Mouse (Mus musculus): ENCODE measurements around the gene Akr1c18. TPM values are rescaled to one million over a fixed set of nuclear protein-coding genes. Genes with fewer than 3 reads are reported as not detected.

Gene Akr1c18
- total RNA-seq, 2 experiments from 2014 or later = not detected

DNA sequence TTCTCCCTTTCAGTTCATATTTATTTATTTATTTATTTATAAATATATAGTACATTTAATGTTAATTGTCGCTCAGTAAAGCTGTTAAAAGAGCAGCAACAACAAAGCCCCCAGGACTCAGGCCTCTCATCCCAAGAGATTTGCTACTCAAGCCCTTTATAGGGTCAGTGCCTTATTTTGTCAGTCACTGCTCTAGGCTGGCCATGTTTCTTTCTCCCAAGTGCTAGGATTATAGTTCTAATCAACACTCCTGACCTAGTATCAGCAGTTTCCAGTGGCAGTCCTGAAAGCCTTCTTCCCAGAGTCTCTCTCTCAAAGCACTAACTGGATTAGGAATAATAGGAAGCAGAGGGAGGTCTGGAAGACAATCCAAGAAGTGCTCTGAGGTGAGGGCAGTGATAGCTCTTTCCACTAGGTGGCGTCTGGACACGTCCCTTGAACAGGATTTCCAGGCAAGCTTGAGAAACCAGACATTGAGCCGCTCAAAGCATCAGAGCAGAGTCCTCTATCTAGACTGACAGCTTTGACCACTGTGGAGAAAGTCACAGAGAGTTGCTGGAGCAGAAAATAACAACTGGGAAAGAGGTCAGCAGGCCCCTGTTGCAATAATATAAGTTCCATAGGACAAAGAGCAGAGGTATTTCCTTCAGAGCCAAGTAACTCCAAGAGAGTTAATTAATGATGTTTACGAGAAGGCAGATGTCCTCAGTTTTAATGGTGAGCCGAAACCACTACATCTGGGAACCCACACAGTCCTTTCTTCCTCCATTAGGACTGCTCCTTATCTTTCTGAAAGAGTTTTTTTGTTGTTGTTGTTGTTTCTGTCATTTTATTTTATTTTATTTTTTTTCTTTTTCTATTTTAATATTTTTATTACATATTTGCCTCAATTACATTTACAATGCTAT, 39.9 kb downstream of the Akr1c18 start:
- ATAC-seq (replicated peaks; ENCODE audit: low FRiP score, poor library complexity, severe bottlenecking) = 0 out of 2 replicates have a peak, but pooled peaks have one; percentile 52

DNA sequence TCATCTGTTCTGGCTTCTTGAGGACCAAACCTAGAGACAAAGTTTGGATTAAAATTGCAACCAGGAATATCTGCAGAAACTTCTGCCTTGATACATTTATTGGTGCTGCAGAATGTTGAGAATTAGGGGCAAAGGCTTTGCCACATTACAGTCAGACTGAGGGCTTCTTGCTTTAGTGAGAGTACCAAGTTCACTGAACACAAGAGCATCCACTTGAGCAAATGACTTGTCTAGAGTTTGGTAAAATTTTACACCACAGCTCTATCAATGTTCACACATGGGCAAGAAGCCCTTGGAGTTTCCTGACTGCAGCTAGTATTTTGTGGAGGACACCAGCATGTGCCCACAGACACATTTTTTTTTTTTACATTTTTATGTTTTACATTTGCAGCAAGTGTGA, 47.7 kb downstream of the Akr1c18 start:
- ATAC-seq (replicated peaks; ENCODE audit: low FRiP score, poor library complexity, severe bottlenecking) = no peak

DNA sequence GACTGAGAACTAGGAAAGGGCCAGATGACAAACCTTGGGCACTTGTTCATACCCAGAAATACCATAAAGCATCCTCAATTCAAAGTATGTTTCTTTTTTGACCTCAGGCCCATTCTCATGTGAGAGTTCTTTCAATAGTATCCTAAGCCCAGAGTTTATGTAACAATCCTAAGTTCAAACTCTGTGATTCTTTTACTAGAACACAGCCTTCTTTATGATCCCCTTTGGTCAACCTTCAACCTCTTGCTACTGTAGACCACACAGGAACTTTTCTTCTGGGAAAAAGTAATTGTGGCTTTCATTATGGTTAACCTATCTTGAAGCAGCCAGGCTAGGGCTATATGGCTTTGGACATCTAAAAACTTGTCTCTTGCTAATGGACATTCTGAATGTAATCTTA, 48.8 kb downstream of the Akr1c18 start:
- ATAC-seq (replicated peaks; ENCODE audit: low FRiP score, poor library complexity, severe bottlenecking) = no peak

Other genes with a start within 250 kb of the Akr1c18 start
- 13.4 and 17.8 TPM in 2 replicates for gene Net1, start 232.4 kb downstream of the Akr1c18 start, total RNA-seq (2015; ENCODE audit: low replicate concordance)
- 21.0 and 42.0 TPM in 2 replicates for gene Net1, start 232.4 kb downstream of the Akr1c18 start, total RNA-seq (2017; ENCODE audit: low replicate concordance)
- not detected in 2 replicates for gene Tubal3, start 232.4 kb downstream of the Akr1c18 start, total RNA-seq (2015; ENCODE audit: low replicate concordance)
- gene Tubal3, start 232.4 kb downstream of the Akr1c18 start, total RNA-seq (2017; ENCODE audit: low replicate concordance) = not detected in 2 replicates
- gene Ucn3, start 205.3 kb downstream of the Akr1c18 start, total RNA-seq (2015; ENCODE audit: low replicate concordance) = not detected in 2 replicates
- gene Ucn3, start 205.3 kb downstream of the Akr1c18 start, total RNA-seq (2017; ENCODE audit: low replicate concordance) = not detected in 2 replicates
- gene Akr1c14, start 101.6 kb downstream of the Akr1c18 start, total RNA-seq (2015; ENCODE audit: low replicate concordance) = not detected in 2 replicates
- not detected in 2 replicates for gene Akr1c14, start 101.6 kb downstream of the Akr1c18 start, total RNA-seq (2017; ENCODE audit: low replicate concordance)
- 2.7 and 12.1 TPM in 2 replicates for gene Akr1c13, start 40.5 kb upstream of the Akr1c18 start, total RNA-seq (2015; ENCODE audit: low replicate concordance)
- gene Akr1c13, start 40.5 kb upstream of the Akr1c18 start, total RNA-seq (2017; ENCODE audit: low replicate concordance) = 2.7 and 3.3 TPM in 2 replicates
- not detected in 2 replicates for gene Akr1c19, start 78.0 kb upstream of the Akr1c18 start, total RNA-seq (2015; ENCODE audit: low replicate concordance)
- not detected in 2 replicates for gene Akr1c19, start 78.0 kb upstream of the Akr1c18 start, total RNA-seq (2017; ENCODE audit: low replicate concordance)
- gene Akr1c12, start 128.8 kb upstream of the Akr1c18 start, total RNA-seq (2015; ENCODE audit: low replicate concordance) = 1.2 TPM in 1 of 2 replicates, not detected in the other
- not detected in 2 replicates for gene Akr1c12, start 128.8 kb upstream of the Akr1c18 start, total RNA-seq (2017; ENCODE audit: low replicate concordance)

Measured in erythroblast, adult 5-6 weeks (primary cell).